Mouse (Mus musculus) kidney, adult 11 months (tissue): Measurements from ENCODE around the gene Gm15446.
"Not testable (repeated sequence)": the region's sequence is repeated elsewhere in the genome, so short reads cannot be mapped to it uniquely, and the experiment has no call there.

ENCODE experiments used
- DNase-seq: peaks from one replicate; pipeline ENCODE4 v3.0.0; 2022

Gene Gm15446

DNA sequence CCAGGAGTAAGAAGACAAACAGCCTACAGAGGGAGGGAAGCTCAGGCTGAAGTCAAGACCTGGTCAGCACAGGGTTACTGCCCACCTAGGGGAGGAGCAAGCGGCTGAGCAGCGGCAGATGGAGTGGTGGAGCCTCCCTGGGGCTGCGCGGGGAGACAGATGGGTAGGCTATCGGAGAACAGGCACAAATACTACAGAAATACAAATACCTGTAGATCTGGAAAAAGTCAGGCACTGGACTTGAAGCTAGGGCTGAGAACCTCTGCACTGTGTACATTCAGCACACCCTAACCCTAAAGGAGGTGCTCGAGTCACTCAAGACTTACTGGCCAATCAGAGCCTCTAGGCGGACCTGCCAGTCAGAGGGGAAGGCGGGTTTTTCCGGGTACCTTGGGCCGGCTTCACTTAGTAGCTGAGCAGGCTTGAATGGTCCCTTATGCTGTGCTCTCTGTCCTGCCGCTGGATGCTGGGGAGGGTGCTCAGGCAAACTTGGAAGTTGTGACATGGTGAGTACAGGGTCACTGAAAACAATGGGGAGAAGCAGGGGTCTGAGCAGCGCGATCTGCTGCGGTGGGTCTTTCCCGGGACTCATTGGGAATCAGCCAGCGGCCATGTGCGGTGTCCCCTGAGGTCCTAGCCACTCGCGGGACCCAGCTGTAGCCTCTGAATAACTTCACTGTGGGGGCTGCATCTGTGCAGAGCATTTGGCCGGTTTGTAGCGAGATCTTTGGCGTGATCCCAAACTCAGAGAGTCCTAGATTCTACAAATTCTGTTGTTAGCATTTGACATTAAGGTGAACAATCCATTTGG lies at the start of gene Gm15446:
Gene Gm15446, plus strand, starts transcription at position 140 of the 811 bp plus-strand sequence.
- peak; percentile 92 for DNase-seq

DNA sequence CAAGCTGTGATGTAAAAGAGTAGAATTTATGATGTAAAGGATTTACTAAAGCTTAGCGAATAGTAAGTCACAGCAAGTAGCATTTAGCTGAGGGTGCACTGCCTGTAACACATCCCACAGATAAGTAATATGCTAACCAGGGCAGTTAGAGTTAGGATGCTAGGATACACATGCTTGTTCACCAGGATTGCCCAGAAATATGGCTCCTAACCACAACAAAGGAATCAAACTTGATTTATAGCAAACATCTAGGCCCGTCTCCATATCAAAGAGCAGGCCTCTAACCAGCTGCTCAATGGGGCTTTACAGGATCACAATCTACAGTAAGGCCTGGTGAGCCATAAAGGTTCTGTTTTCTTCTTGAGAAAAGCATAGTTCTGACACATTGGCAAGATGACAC lies 929 bp downstream of the Gm15446 start:
- not testable (repeated sequence) for DNase-seq

DNA sequence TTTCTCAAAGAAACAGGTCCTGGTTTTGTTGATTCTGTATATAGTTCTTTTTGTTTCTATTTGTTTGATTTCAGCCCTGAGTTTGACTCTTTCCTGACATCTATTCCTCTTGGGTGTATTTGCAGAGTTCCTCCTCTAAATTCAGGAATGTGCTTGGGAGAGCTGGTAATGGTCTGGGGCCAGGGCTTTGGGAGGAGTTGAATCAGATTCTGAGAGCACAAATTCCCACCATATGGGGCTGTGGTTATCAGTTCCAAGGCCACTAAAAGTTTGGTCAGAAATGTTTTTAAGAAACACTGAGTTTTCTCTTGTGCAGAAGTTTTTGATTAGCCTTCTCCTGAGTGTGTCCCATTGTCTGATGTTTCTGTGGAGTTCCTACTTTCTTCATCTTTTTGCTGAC lies 1.7 kb downstream of the Gm15446 start:
- DNase-seq = no peak

DNA sequence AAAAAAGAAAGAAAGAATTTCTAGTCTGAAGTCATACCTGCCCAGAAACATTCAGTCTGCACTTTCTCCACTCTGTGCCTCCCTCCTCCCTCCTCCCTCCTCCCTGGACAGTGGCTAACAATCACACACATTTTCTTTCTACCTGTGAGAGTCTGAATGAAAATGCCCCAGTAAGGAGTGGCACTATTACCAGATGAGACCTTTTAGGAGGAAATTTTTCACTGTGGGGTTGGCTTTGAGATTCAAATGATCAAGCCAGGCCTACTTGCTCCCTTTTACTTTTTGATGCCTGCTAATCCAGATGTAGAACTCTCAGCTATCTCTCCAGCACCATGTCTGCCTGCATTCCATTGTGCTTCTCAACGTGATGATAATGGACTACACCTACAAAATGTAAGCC lies 27.1 kb downstream of the Gm15446 start:
- no peak for DNase-seq

DNA sequence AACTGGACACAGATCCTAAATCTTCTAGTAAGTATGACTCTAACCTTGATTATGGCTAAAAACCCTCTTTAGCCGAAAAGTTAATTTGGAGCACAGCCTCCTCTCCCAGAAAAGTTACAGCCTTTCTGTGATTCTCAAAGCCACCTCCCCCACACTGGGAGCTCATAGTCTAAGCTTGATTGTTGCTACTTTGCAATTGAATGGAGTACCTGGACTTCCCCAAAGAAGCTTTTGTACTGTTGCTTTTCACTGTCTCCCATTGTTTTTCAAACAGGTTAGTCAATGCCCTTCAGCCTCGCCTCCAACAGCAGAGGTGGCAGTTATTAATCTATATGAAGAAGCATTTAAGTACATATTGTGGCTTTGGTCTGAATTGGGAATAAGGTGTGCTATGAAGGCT lies 57.5 kb downstream of the Gm15446 start:
- not testable (repeated sequence) for DNase-seq
